Mouse (Mus musculus) kidney, embryonic 14.5 days (tissue): Measurements from ENCODE around the gene Pbx1. TPM values are rescaled to one million over a fixed set of nuclear protein-coding genes. Genes with fewer than 3 reads are reported as not detected.

Experiments
- ATAC-seq: fragments of 200-750 bp; cut with Nextera tagmentation; 2 replicates; pipeline ENCODE4 v1.8.0; 2017; ENCODE audit warnings: moderate number of reproducible peaks, mild to moderate bottlenecking, moderate TSS enrichment, moderate library complexity; ENCODE audit not compliant: low FRiP score, low TSS enrichment
- H3K27ac ChIP-seq: fragments of 300-500 bp; sonication (generic); 2 replicates; pipeline ENCODE4 v1.5.1; 2014; ENCODE audit warnings: low read depth, mild to moderate bottlenecking, low read length, moderate library complexity, mixed read lengths
- H3K27me3 ChIP-seq: fragments of 300-500 bp; sonication (generic); 2 replicates; pipeline ENCODE4 v1.6.1; 2014; ENCODE audit warnings: mild to moderate bottlenecking, low read length; ENCODE audit not compliant: control insufficient read depth, insufficient read depth
- H3K36me3 ChIP-seq: fragments of 300-500 bp; sonication (generic); 2 replicates; pipeline ENCODE4 v1.6.1; 2014; ENCODE audit warnings: low read length, mixed read lengths; ENCODE audit not compliant: control insufficient read depth, insufficient read depth
- H3K4me1 ChIP-seq: fragments of 300-500 bp; sonication (generic); 2 replicates; pipeline ENCODE4 v1.6.1; 2014; ENCODE audit warnings: low read length, mixed read lengths; ENCODE audit not compliant: control insufficient read depth, insufficient read depth
- H3K4me2 ChIP-seq: fragments of 300-500 bp; sonication (generic); replicated peaks from 2 replicates; pipeline ENCODE4 v1.6.1; 2014; ENCODE audit warnings: low read depth, mild to moderate bottlenecking, low read length
- H3K4me3 ChIP-seq: fragments of 300-500 bp; sonication (generic); 2 replicates; pipeline ENCODE4 v1.5.1; 2014; ENCODE audit warnings: mild to moderate bottlenecking, low read length
- H3K9ac ChIP-seq: fragments of 300-500 bp; sonication (generic); 2 replicates; pipeline ENCODE4 v1.6.1; 2014; ENCODE audit warnings: low read depth, mild to moderate bottlenecking, low read length, moderate library complexity
- H3K9me3 ChIP-seq: fragments of 300-500 bp; sonication (generic); 2 replicates; pipeline ENCODE4 v1.6.1; 2016; ENCODE audit warnings: low read length; ENCODE audit not compliant: control insufficient read depth
- WGBS: fragments of 180-500 bp; shearing (Covaris S2); extraction: QIAGEN DNeasy Blood & Tissue Kit; methylation state at CpG from one replicate; pipeline ENCODE4 v1.1.7; 2014; 5-methylcytosine and 5-hydroxymethylcytosine counted together
- polyA plus RNA-seq: library from polyadenylated mRNA; unstranded; fragments of >200 nt; fragmentation: Nextera tagmentation; extraction: Ambion mirVana; gene quantifications from 2 replicates; pipeline ENCODE4 v1.2.1, GENCODE M21; 2014

The Pbx1 gene
- polyA plus RNA-seq, 1 experiment from 2014 or later = 107 TPM

DNA sequence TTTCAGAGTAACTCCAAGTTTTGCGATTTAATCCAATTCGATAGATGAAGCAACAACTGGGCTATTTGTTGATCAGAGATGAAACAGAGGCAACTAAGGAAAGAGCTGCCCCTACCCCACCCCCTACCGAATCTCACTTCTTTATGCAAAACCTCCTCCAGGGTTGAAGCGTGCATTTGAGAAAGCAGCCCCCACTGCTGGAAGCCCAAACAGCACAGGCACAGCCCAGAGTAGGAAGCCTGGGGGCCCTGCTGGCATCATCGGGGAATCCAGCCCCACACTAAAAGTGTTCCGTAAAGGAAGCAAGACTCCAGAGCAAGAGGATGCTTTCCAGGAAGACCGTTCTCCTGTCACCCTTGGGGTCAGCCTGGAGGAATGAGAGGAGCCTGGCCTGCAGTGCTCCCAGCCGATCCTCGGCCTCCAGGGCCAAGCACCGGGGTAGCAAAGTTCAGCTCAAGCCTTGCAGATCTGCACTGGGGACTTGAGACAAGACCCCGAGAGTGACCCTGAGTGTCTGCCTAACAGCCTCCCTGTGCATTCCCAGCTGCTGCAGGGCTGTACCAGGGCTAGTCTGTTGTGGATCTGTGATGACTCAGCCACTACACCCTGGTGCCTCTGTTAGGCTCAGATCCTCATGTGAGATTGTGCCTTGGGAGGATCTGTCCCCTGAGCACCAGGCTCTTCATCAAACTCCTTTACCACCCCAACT is 15.2 kb downstream of the Pbx1 start:
- Histone ChIP-seq H3K9ac (peak overlapping the region; percentile 23; the same call in 1 of the 2 replicates), H3K9me3 (no peaks in the 10 kb centered on the region), H3K36me3 (peaks cover 36% of the 10 kb centered on the region), H3K27me3 (no peaks in the 10 kb centered on the region), H3K4me2 (peak overlapping the region; percentile 8; the same call in 1 of the 2 replicates), H3K4me1 (peaks cover 62% of the 10 kb centered on the region), H3K4me3 (no peak overlapping the region), H3K27ac (peak overlapping the region; percentile 52; the same call in 1 of the 2 replicates)
- peak; percentile 76 for ATAC-seq
- 12% methylated on average over 11 of the region's 11 CpGs for WGBS

DNA sequence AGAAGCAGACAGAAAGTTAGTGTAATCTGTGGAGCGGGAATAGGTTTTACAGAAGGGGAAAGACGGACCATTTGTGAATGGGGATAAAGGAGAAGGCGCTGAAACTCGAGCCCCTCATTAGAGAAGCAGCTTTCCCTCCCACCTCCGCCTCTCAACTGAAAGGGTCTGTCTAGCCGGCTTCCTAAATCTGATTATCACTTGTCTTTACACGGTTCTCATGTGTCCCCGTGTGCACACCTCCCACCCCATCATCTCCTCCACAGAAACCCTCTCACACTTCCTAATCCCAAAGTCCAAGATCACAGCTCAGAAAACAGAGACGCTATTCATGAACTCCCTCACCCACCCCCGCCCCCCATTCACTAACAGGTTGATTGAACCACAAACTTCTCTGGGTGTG is 21.5 kb downstream of the Pbx1 start:
- Histone ChIP-seq H3K4me2 (peak overlapping the region; percentile 8; the same call in 1 of the 2 replicates), H3K36me3 (peaks cover 35% of the 10 kb centered on the region), H3K9ac (no peak overlapping the region), H3K4me1 (peaks cover 53% of the 10 kb centered on the region), H3K9me3 (no peaks in the 10 kb centered on the region), H3K27me3 (no peaks in the 10 kb centered on the region), H3K4me3 (no peak overlapping the region), H3K27ac (peak overlapping the region; percentile 77)
- ATAC-seq = peak; percentile 80
- 9% methylated on average over 10 of the region's 10 CpGs for WGBS

DNA sequence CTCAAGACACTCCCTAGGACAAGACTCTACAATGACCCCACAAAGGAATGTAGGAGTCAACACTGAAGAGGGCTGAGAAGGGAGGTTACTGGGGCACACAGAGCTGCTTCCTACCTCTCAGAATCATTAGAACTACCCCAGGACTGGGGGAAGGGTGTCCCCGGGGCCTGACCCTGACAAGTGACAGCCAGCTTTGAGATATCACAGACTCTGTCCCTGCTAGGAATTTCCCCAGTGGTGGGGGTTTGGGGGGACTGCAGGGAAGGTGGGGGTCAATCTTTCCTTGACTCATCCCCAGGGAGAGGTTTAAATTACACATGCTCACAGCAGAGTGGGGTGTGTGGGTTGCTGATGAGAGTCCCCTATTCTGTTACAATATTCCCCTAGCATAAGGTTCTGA is 22.0 kb downstream of the Pbx1 start:
- ATAC-seq = peak; percentile 74
- Histone ChIP-seq H3K36me3 (peaks cover 34% of the 10 kb centered on the region), H3K4me1 (peaks cover 54% of the 10 kb centered on the region), H3K27ac (peak overlapping the region; percentile 77), H3K4me2 (0 out of 2 replicates have a peak overlapping the region, but pooled peaks have one; percentile 8), H3K9ac (no peak overlapping the region), H3K27me3 (no peaks in the 10 kb centered on the region), H3K9me3 (no peaks in the 10 kb centered on the region), H3K4me3 (no peak overlapping the region)
- 5% methylated on average over 1 of the region's 1 CpGs for WGBS

DNA sequence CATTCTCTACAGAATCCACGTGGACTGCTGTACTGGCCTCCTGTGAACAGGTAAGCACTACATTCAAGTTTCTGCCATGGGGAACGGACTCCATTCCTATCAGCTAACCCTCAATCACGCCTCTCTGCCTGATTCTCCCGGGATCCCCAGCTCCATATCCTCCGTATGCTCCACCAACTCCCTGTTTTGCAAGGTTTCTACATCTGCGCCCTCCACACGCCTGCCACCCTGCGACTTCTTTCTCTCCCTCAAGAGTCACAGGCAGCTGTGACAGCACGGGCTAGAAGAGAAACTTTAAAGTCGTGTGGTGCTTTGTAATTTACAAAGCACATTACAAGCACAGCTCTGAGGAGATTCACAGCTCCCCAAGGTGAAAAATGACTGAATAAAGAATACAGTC is 23.3 kb downstream of the Pbx1 start:
- Histone ChIP-seq H3K27ac (no peak overlapping the region), H3K27me3 (no peaks in the 10 kb centered on the region), H3K36me3 (peaks cover 36% of the 10 kb centered on the region), H3K4me3 (no peak overlapping the region), H3K4me2 (no peak overlapping the region), H3K9ac (no peak overlapping the region), H3K4me1 (peaks cover 62% of the 10 kb centered on the region), H3K9me3 (no peaks in the 10 kb centered on the region)
- no peak for ATAC-seq
- 55% methylated on average over 10 of the region's 10 CpGs for WGBS

DNA sequence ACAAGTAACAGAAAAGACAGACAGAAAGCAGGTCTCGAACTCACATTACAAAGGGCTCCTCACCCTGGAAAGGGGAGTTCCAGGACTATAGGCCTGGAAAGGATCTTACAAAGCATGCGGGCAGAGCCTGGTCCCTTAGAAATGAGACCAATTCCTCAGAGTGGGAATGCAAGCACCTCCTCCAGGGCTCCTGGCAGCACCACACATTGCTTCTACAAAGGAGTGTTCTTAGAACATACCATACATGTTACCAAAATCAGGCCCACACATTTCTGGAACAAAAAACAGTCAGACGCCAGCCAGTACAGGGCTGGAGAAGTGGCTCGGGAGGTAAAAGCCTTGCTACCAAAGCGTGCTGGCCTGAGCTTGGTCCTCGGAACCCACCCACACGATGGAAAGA is 24.1 kb downstream of the Pbx1 start:
- peaks cover 59% of the 10 kb centered on the region for H3K4me1 ChIP-seq
- H3K4me2 ChIP-seq = no peak overlapping the region
- H3K36me3 ChIP-seq = peaks cover 31% of the 10 kb centered on the region; the same call in 1 of the 2 replicates
- 68% methylated on average over 7 of the region's 7 CpGs for whole genome bisulfite sequencing
- no peaks in the 10 kb centered on the region for H3K9me3 ChIP-seq
- ATAC-seq = no peak
- H3K9ac ChIP-seq = no peak overlapping the region
- H3K27ac ChIP-seq = peak overlapping the region; percentile 12; the same call in 1 of the 2 replicates
- no peak overlapping the region for H3K4me3 ChIP-seq
- no peaks in the 10 kb centered on the region for H3K27me3 ChIP-seq

DNA sequence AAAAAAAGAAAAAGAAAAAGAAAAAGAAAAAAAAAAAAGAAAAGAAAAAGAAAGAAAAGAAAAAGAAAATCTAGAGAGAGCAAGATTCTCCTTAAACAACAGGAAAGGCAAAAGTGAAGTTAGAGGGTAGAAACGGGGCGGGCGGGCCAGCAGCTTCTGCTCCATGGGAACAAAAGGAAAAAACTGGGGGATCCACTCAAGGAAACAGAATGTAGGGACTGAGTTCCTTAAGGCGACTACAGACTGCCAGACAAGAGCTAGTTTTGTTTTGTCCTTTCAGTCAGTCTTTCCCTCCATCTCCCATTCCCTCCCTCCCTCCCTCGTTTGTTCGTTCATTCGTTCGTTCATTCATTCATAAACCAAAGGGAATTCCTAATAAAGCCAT is 25.8 kb downstream of the Pbx1 start:
- peaks cover 61% of the 10 kb centered on the region for H3K4me1 ChIP-seq
- H3K4me2 ChIP-seq = no peak overlapping the region
- no peak overlapping the region for H3K9ac ChIP-seq
- H3K36me3 ChIP-seq = peaks cover 32% of the 10 kb centered on the region; the same call in 1 of the 2 replicates
- ATAC-seq = no peak
- peak overlapping the region; percentile 34; the same call in 1 of the 2 replicates for H3K27ac ChIP-seq
- no peak overlapping the region for H3K4me3 ChIP-seq
- no peaks in the 10 kb centered on the region for H3K27me3 ChIP-seq
- no peaks in the 10 kb centered on the region for H3K9me3 ChIP-seq
- 36% methylated on average over 8 of the region's 8 CpGs for WGBS

DNA sequence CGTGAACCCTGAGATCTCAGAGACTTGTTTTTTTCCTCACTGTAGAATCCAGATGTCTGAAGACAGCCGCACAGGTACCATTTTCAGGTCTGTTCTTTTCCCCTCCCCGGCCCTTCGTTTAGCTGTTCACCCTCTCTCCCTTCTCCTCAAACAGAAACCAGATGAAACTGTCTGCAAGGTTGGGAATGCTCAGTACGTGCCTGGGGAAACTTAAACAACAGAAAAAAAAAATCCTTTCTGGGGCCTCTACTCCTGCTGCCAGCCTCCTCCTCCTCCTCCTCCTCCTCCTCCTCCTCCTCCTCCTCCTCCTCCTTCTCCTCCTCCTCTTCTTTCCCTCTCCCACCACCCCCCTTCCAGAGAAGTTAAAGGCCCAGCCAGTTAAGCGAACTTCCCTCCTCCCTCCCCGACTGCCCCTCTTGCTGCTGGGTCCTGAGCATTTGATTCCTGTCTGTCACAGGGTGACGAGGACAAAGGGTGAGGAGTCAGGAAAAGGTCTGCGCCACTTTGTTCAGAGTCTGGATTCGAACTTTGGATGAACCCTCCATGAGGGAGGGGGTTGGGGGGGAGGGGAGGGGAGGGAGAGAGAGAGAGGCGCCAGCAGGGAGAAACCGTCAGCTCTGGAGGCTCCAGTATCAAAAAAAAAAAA is 26.3 kb downstream of the Pbx1 start:
- no peak overlapping the region for H3K4me3 ChIP-seq
- peak overlapping the region; percentile 62; the same call in 1 of the 2 replicates for H3K27ac ChIP-seq
- no peak overlapping the region for H3K4me2 ChIP-seq
- peaks cover 56% of the 10 kb centered on the region for H3K4me1 ChIP-seq
- H3K9ac ChIP-seq = no peak overlapping the region
- H3K36me3 ChIP-seq = peaks cover 35% of the 10 kb centered on the region
- H3K27me3 ChIP-seq = no peaks in the 10 kb centered on the region
- peak; percentile 28; the same call in 1 of the 2 replicates for ATAC-seq
- 20% methylated on average over 10 of the region's 12 CpGs for WGBS
- H3K9me3 ChIP-seq = no peaks in the 10 kb centered on the region

DNA sequence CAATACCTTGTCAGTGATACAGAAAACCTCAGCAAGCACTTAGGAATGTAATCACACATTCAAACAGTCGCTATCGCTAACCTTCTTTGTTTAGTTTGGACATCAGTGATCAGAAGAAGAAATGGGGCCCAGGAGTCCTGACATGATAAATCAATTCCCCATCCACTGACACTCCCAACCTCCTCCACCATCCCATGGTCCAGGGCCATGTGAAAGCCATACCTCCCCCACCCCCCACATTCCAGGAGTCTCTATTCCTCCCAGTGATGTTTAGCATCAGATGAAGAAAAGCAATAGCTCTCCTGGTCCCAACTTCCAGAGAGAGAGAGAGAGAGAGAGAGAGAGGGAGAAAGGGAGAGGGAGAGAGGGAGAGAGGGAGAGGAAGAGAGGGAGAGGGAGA is 28.5 kb downstream of the Pbx1 start:
- H3K4me2 ChIP-seq = no peak overlapping the region
- H3K4me1 ChIP-seq = peaks cover 40% of the 10 kb centered on the region
- ATAC-seq = peak; percentile 73
- no peaks in the 10 kb centered on the region for H3K9me3 ChIP-seq
- H3K27me3 ChIP-seq = no peaks in the 10 kb centered on the region
- H3K9ac ChIP-seq = no peak overlapping the region
- no peak overlapping the region for H3K4me3 ChIP-seq
- H3K36me3 ChIP-seq = peaks cover 35% of the 10 kb centered on the region
- 40% methylated on average over 2 of the region's 2 CpGs for WGBS
- no peak overlapping the region for H3K27ac ChIP-seq

DNA sequence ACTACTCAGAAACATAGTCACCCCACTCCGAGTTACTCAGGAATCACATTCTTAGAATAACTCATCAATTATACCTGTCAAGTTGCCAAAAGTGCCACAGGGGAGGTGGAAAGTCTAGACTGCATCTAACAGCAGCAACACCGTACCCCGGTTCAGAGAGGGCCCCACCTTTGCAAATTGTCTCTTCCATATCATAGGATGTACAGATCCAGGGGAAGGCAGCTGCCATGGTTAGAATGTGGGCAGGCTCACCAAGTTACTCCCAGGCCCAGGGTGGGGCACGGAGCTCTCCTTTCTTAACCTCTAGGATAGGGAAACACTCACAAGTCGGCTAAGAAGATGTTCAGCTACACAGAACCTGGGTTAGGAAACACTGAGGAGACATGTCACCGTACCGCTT is 29.4 kb downstream of the Pbx1 start:
- 0 out of 2 replicates have a peak, but pooled peaks have one; percentile 24 for ATAC-seq
- H3K4me1 ChIP-seq = peaks cover 35% of the 10 kb centered on the region
- 33% methylated on average over 7 of the region's 7 CpGs for WGBS

More for the DNA sequence above, 29.4 kb downstream of the Pbx1 start:
- Histone ChIP-seq H3K4me2 (no peak overlapping the region), H3K27ac (peak overlapping the region; percentile 44; the same call in 1 of the 2 replicates), H3K36me3 (peaks cover 34% of the 10 kb centered on the region), H3K4me3 (no peak overlapping the region), H3K9ac (no peak overlapping the region), H3K9me3 (no peaks in the 10 kb centered on the region), H3K27me3 (no peaks in the 10 kb centered on the region)
